Mouse (Mus musculus) bone marrow, adult 2 months (tissue): ENCODE data around the gene Ankrd44.

Experiments used
- CTCF ChIP-seq: fragments of 200-500 bp; IDR thresholded peaks from 2 replicates; pipeline ENCODE4 v1.5.1; 2011; ENCODE audit warnings: low read length, control low read depth; ENCODE audit not compliant: control insufficient read depth, insufficient read depth
- POLR2A ChIP-seq: fragments of 200-500 bp; IDR thresholded peaks from 2 replicates; pipeline ENCODE4 v1.6.1; 2011; ENCODE audit warnings: low read depth, mild to moderate bottlenecking, control low read depth, low read length, borderline replicate concordance; ENCODE audit not compliant: control insufficient read depth

DNA sequence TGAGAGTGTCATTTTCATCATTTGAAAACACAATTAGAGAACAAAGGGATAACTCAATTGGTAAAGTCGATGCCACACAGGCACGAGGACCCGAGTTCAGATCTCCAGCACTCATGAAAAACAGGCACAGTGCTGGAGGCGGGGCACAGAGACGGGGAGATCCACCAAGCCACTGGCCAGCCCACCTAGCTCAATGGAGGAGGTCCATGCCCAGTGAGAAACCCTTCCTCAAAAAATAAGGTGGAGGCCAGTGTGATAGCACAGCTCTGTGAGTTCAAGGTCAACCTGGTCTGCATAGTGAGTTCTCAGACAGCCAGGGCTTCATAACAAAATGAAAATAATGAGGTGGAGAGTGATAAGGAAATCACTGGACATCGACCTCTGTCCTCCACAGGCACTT lies 93.0 kb downstream of the Ankrd44 start:
- TF ChIP-seq POLR2A (no peak), CTCF (no peak)
